Comparison of ENCODE assay signal across 7 mouse cellular contexts in the genomic region with DNA sequence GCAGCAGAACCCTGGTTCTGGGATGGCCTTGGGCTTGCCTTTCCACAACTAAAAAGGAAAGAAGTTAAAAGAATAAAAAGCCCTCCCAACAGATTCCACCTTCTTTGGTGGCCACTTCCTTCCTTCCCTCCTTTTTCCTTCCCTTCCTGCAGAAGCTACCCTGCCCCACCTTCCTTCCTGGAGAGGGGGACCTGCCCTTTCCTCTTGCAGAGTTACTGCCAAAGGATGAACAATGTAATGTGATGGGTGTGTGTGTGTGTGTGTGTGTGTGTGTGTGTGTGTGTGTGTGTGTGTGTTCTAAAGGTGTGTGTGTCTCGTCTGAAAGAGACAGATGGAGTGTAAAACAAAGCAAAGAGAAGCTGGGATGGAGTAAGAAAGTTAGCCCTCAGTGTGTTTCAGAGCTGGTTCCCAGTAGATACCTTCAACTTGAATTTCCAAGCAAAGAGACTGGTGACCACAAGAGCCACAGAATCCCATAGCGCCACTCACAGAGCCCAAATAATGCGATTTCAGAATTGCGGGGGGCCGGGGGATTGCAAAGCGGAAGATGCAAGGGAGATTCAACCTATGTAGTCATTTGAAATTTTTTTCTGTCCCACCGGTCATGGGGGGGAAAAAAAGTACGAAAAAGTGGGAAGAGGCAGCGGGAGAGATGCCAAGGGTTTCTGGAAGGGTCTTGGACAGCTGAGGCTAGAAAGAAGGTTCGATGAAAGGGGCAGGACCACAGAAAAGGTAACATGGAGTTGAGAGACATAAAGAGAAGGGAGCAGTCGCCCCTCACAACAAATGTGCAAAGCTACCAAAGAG. TPM values are rescaled to one million over a fixed set of nuclear protein-coding genes. Genes with fewer than 3 reads are reported as not detected.
DNase-seq lines count a peak whose midpoint lies in the region; ATAC-seq and TF ChIP-seq lines count a peak whose summit lies in the region.

No protein-coding gene starts in this region.

- in situ Hi-C loops in CH12.LX (cut with MboI; ENCODE audit: low pct_ligation_motif_present, low pct_unique_long_range_greater_than_20kb, low sequenced_read_pairs): no loop called here

- no peaks in the 10 kb centered on the region for H3K79me3 ChIP-seq in C2C12 (ENCODE audit: low read depth)

- TF ChIP-seq RAD21 in CH12.LX (IDR thresholded peaks at IDR 0.05; ENCODE audit: low read depth, low read length): no peak

- no peaks in the 10 kb centered on the region for H3K9me3 ChIP-seq in CH12.LX (replicated peaks; ENCODE audit: low read length)
- H3K9me3 ChIP-seq in heart, embryonic 13.5 days: no peaks in the 10 kb centered on the region
- no peaks in the 10 kb centered on the region for H3K9me3 ChIP-seq in liver, embryonic 12.5 days (replicated peaks)
- no peaks in the 10 kb centered on the region for H3K9me3 ChIP-seq in stomach, embryonic 14.5 days (ENCODE audit: control insufficient read depth, low read depth, low read length)

- H3K27ac ChIP-seq in CH12.LX (ENCODE audit: insufficient read depth, low read depth): no peak overlapping the region
- H3K27ac ChIP-seq in heart, embryonic 13.5 days (replicated peaks): peak overlapping the region; percentile 96
- peak overlapping the region; percentile 74; the same call in 1 of the 2 replicates for H3K27ac ChIP-seq in liver, embryonic 12.5 days
- H3K27ac ChIP-seq in stomach, embryonic 14.5 days (ENCODE audit: low read length): peak overlapping the region; percentile 98

- dilution Hi-C loops in CH12.LX (cut with MboI; ENCODE audit: extremely low pct_ligation_motif_present, extremely low pct_unique_long_range_greater_than_20kb, low sequenced_read_pairs): no loop called here

- WGBS in heart, embryonic 13.5 days: 17% methylated on average over 11 of the region's 11 CpGs
- WGBS in liver, embryonic 12.5 days (ENCODE audit: insufficient replicate concordance): 17% methylated on average over 11 of the region's 11 CpGs
- WGBS in stomach, embryonic 14.5 days: 9% methylated on average over 11 of the region's 11 CpGs

- H3K9ac ChIP-seq in CH12.LX (ENCODE audit: insufficient read depth, low read depth): no peak overlapping the region
- H3K9ac ChIP-seq in heart, embryonic 13.5 days: peak overlapping the region; percentile 84
- peak overlapping the region; percentile 65 for H3K9ac ChIP-seq in liver, embryonic 12.5 days
- peak overlapping the region; percentile 1; the same call in 1 of the 2 replicates for H3K9ac ChIP-seq in stomach, embryonic 14.5 days (replicated peaks; ENCODE audit: low read depth, low read length)

- intact Hi-C loops in left cerebral cortex, postnatal 4 days (cut with DNase I): no loop called here
- intact Hi-C loops in left cerebral cortex, postnatal 14 days (cut with DNase I): no loop called here

- H3K79me2 ChIP-seq in C2C12 (ENCODE audit: control insufficient read depth, insufficient read depth) (no peaks in the 10 kb centered on the region), CH12.LX (replicated peaks; ENCODE audit: control insufficient read depth, extremely low read depth, insufficient read depth, poor library complexity, severe bottlenecking) (no peaks in the 10 kb centered on the region)

- H3K4me3 ChIP-seq in C2C12 (ENCODE audit: insufficient read depth, poor library complexity, severe bottlenecking) (no peak overlapping the region), CH12.LX (replicated peaks in 1 of 3; ENCODE audit: low read depth in 2 of 3, low read length in 2 of 3, poor library complexity in 1 of 3) (no peak overlapping the region)
- peak overlapping the region; percentile 52 for H3K4me3 ChIP-seq in heart, embryonic 13.5 days
- H3K4me3 ChIP-seq in liver, embryonic 12.5 days: peak overlapping the region; percentile 61
- H3K4me3 ChIP-seq in stomach, embryonic 14.5 days (ENCODE audit: low read depth, low read length): peak overlapping the region; percentile 38; the same call in 1 of the 2 replicates

- DNase-seq in CH12.LX (ENCODE audit: extremely low read depth): no peak
- DNase-seq in left cerebral cortex, postnatal 4 days: no peak
- no peak for DNase-seq in left cerebral cortex, postnatal 14 days (ENCODE audit: low spot score in 2 of 2)

- TF ChIP-seq EP300 in CH12.LX (IDR thresholded peaks at IDR 0.05; ENCODE audit: low read length): no peak

- H3K4me1 ChIP-seq in CH12.LX (ENCODE audit: control insufficient read depth in 1 of 2, insufficient read depth in 2 of 2): peaks cover 8 to 49% of the 10 kb centered on the region in 2 experiments; a peak in 2 of 4 replicates
- H3K4me1 ChIP-seq in heart, embryonic 13.5 days: peaks cover 52% of the 10 kb centered on the region
- peaks cover 50% of the 10 kb centered on the region for H3K4me1 ChIP-seq in liver, embryonic 12.5 days
- peaks cover 47% of the 10 kb centered on the region for H3K4me1 ChIP-seq in stomach, embryonic 14.5 days (ENCODE audit: control insufficient read depth, insufficient read depth, low read length)

- ATAC-seq in heart, embryonic 13.5 days (ENCODE audit: extremely low read depth, insufficient number of reproducible peaks, low FRiP score, low TSS enrichment): no peak
- no peak for ATAC-seq in liver, embryonic 12.5 days
- ATAC-seq in stomach, embryonic 14.5 days (ENCODE audit: insufficient number of reproducible peaks, insufficient read depth, low FRiP score, low read depth): no peak

- H3K36me3 ChIP-seq in C2C12 (ENCODE audit: control insufficient read depth, insufficient read depth): no peaks in the 10 kb centered on the region
- H3K36me3 ChIP-seq in CH12.LX (replicated peaks in 1 of 2; ENCODE audit: control insufficient read depth in 1 of 2, insufficient read depth in 1 of 2, low read length in 1 of 2): no peaks in the 10 kb centered on the region
- H3K36me3 ChIP-seq in heart, embryonic 13.5 days: no peaks in the 10 kb centered on the region
- H3K36me3 ChIP-seq in liver, embryonic 12.5 days: no peaks in the 10 kb centered on the region
- no peaks in the 10 kb centered on the region for H3K36me3 ChIP-seq in stomach, embryonic 14.5 days (ENCODE audit: control insufficient read depth, insufficient read depth, low read length)

- H3K27me3 ChIP-seq in C2C12 (ENCODE audit: control insufficient read depth, insufficient read depth, insufficient read length) (no peaks in the 10 kb centered on the region), CH12.LX (replicated peaks) (no peaks in the 10 kb centered on the region)
- no peaks in the 10 kb centered on the region for H3K27me3 ChIP-seq in heart, embryonic 13.5 days (replicated peaks)
- peaks cover 60% of the 10 kb centered on the region for H3K27me3 ChIP-seq in liver, embryonic 12.5 days (replicated peaks)
- no peaks in the 10 kb centered on the region for H3K27me3 ChIP-seq in stomach, embryonic 14.5 days (ENCODE audit: control insufficient read depth, insufficient read depth, low read length)

- TF ChIP-seq CTCF in C2C12 (IDR thresholded peaks at IDR 0.05; ENCODE audit: control insufficient read depth, insufficient read depth, insufficient read length): no peak
- TF ChIP-seq CTCF in CH12.LX (conservative IDR thresholded peaks at IDR 0.05 in 1 of 2, IDR thresholded peaks at IDR 0.05 in 1 of 2; ENCODE audit: low read depth in 2 of 2, low read length in 2 of 2): no peak

- H3ac ChIP-seq in C2C12 (ENCODE audit: control insufficient read depth, insufficient read length, low read depth): peak overlapping the region; percentile 66

- TF ChIP-seq POLR2A in CH12.LX (IDR thresholded peaks at IDR 0.05; ENCODE audit: low read depth, low read length): no peak

- peak overlapping the region; percentile 57 for H3K4me2 ChIP-seq in CH12.LX (ENCODE audit: insufficient read depth, low read depth, poor library complexity, severe bottlenecking)
- peak overlapping the region; percentile 82 for H3K4me2 ChIP-seq in heart, embryonic 13.5 days
- peak overlapping the region; percentile 94 for H3K4me2 ChIP-seq in liver, embryonic 12.5 days
- H3K4me2 ChIP-seq in stomach, embryonic 14.5 days (replicated peaks; ENCODE audit: low read depth, low read length): peak overlapping the region; percentile 74

TF ChIP-seq in C2C12, 6 proteins besides CTCF, POLR2A, EP300 and RAD21:
- no peak for TF ChIP-seq MYOG (IDR thresholded peaks at IDR 0.05; ENCODE audit: control insufficient read depth, extremely low read depth, insufficient read length)
- TF ChIP-seq MYOD1 (IDR thresholded peaks at IDR 0.05; ENCODE audit: control insufficient read depth, insufficient read length, low read depth): no peak
- TF ChIP-seq USF1 (IDR thresholded peaks at IDR 0.05; ENCODE audit: low read depth): no peak
- TF ChIP-seq FOSL1 (IDR thresholded peaks at IDR 0.05; ENCODE audit: insufficient read depth, low read length, poor library complexity, severe bottlenecking): no peak
- no peak for TF ChIP-seq CEBPB (IDR thresholded peaks at IDR 0.05; ENCODE audit: low read depth)
- TF ChIP-seq MAX (IDR thresholded peaks at IDR 0.05): no peak

TF ChIP-seq in CH12.LX, 34 proteins besides CTCF, POLR2A, EP300 and RAD21:
- TF ChIP-seq CHD1 (IDR thresholded peaks at IDR 0.05; ENCODE audit: low read depth, low read length): no peak
- no peak for TF ChIP-seq ETS1 (conservative IDR thresholded peaks at IDR 0.05; ENCODE audit: low read depth, low read length)
- TF ChIP-seq ZNF384 (IDR thresholded peaks at IDR 0.05; ENCODE audit: low read depth, low read length): no peak
- no peak for TF ChIP-seq UBTF (IDR thresholded peaks at IDR 0.05; ENCODE audit: low read depth, low read length)
- TF ChIP-seq CHD2 (IDR thresholded peaks at IDR 0.05; ENCODE audit: low read length): no peak
- TF ChIP-seq ELF1 (IDR thresholded peaks at IDR 0.05; ENCODE audit: low read depth, low read length): no peak
- no peak for TF ChIP-seq KAT2A (IDR thresholded peaks at IDR 0.05; ENCODE audit: insufficient replicate concordance, low read length)
- no peak for TF ChIP-seq TCF12 (IDR thresholded peaks at IDR 0.05; ENCODE audit: low read depth, low read length)
TF ChIP-seq in CH12.LX: peak in this region for 0.

RNA-seq across cellular contexts. Expression of gene Ier5, which starts 17.1 kb away (rescaled TPM):
- 24.4 TPM for polyA plus RNA-seq in C2C12 (2012; fragmentation: generic; extraction: Trizol)
- total RNA-seq in CH12.LX (2012; rRNA removed): 53.0 and 59.3 TPM in 2 replicates
- 47.7 and 54.2 TPM in 2 replicates for total RNA-seq in CH12.LX (2014; rRNA removed)
- polyA plus RNA-seq in CH12.LX (2012; ENCODE audit: insufficient read length, low read depth): 58.8 and 59.7 TPM in 2 replicates
- polyA plus RNA-seq in heart, embryonic 13.5 days (2015; fragmentation: Nextera tagmentation; extraction: Ambion mirVana): 3.6 and 3.8 TPM in 2 replicates
- 6.1 and 6.9 TPM in 2 replicates for polyA plus RNA-seq in liver, embryonic 12.5 days (2016; fragmentation: Nextera tagmentation; extraction: Ambion mirVana)
- 7.1 and 8.2 TPM in 2 replicates for polyA plus RNA-seq in stomach, embryonic 14.5 days (2014; fragmentation: Nextera tagmentation; extraction: Ambion mirVana)
- total RNA-seq in left cerebral cortex, postnatal 4 days (2021): 10 to 100 TPM; 12.0 TPM
- total RNA-seq in left cerebral cortex, postnatal 14 days (2021): 10 to 100 TPM; 36.8 to 37.1 TPM

Comparison
In these comparisons a context has a peak if more than half of its experiments do, and no peak if none do; other contexts are left out.
1. H3K4me3 ChIP-seq: peak in heart, embryonic 13.5 days (single experiment), liver, embryonic 12.5 days (single experiment) and stomach, embryonic 14.5 days (single experiment); none in C2C12 (single experiment) and CH12.LX (0 of 3).
2. Peak in every context shown above with its lines, with median percentiles within 50 percentile points of each other: H3K4me2 ChIP-seq.